Mouse (Mus musculus) splenic B cell, adult 2 months (primary cell): ENCODE data around the gene Prr5l.
"Not testable (repeated sequence)": the region's sequence is repeated elsewhere in the genome, so short reads cannot be mapped to it uniquely, and the experiment has no call there.

Source experiments
- DNase-seq: peaks from one replicate; pipeline ENCODE4 v3.0.0-alpha.2; 2011; ENCODE audit warnings: low read depth, low spot score
- H3K27me3 ChIP-seq: 2 replicates; pipeline ENCODE4 v1.6.1; 2012; ENCODE audit warnings: mild to moderate bottlenecking, low read length, moderate library complexity, mixed read lengths; ENCODE audit not compliant: control insufficient read depth, poor library complexity, insufficient read depth, severe bottlenecking
- H3K36me3 ChIP-seq: 2 replicates; pipeline ENCODE4 v1.6.1; 2012; ENCODE audit warnings: mild to moderate bottlenecking, low read length, moderate library complexity, mixed read lengths; ENCODE audit not compliant: control insufficient read depth, poor library complexity, insufficient read depth, severe bottlenecking

Prr5l gene

DNA sequence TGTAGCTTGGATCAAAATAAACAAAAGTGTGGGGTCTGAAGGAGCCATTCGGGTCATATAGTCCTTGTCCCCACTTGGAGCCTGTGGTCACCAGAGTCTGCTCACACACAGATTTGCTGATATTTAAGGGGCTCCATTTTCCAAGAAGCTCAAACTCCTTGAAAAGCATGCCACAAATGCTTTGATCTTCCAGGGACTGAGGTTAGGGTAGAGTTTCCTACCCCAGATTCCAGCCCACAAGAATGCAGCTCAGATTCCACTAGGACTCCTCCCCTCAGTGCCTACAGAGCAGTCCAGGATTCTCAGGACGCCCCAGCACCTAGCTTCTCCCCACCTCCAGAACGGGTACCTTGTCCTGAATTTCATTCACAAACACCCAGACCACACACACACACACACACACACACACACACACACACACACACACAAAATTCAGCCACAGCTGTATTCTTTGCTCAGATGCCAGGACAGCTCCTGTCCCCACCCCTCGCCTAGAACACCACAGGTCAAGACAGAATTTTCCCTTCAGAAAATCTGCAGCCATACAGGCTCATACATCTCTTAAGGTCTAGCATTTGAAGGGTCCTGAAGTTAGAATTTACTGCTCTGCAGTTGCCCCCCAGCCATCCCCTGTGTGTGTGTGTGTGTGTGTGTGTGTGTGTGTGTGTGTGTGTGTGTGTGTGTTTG, 131.4 kb downstream of the Prr5l start:
- H3K27me3 ChIP-seq = no peaks in the 10 kb centered on the region
- no peak for DNase-seq
- H3K36me3 ChIP-seq = no peaks in the 10 kb centered on the region

DNA sequence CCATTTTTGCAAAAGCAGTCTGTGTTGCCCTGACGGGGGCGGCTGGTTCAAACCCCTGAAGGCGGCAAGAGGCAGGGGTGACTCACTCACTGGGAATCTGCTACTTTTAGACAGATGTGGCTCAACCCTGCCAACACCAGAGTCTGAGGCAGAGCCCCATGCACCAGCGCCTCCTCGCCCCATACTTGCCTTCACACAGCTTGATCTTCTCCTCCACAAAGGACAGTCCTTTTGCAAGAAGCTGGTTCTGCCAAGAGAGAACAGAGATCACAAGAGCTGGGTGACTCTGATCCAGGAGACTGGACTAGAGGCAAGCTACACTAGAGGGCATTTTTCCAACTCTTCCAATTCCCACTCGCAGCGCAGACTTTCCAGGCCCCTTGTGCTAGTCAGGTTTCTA, 136.3 kb downstream of the Prr5l start:
- H3K36me3 ChIP-seq = no peaks in the 10 kb centered on the region
- H3K27me3 ChIP-seq = no peaks in the 10 kb centered on the region
- no peak for DNase-seq

DNA sequence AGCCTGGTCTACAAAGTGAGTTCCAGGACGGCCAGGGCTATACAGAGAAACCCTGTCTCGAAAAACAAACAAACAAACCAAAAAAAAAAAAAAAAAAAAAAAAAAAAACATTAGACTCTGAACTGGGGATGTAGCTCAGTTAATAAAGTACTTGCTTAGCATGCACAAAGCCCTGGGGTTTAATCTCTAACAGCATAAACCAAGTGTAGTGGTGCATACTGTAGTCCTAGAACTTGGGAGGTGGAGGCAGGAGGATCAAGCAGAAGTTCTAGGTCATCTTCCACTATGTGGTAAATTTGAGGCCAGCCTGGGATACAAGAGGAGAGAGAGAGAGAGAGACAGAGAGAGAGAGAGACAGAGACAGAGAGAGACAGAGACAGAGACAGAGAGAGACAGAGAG, 137.2 kb downstream of the Prr5l start:
- H3K36me3 ChIP-seq, DNase-seq, H3K27me3 ChIP-seq: not testable (repeated sequence)

DNA sequence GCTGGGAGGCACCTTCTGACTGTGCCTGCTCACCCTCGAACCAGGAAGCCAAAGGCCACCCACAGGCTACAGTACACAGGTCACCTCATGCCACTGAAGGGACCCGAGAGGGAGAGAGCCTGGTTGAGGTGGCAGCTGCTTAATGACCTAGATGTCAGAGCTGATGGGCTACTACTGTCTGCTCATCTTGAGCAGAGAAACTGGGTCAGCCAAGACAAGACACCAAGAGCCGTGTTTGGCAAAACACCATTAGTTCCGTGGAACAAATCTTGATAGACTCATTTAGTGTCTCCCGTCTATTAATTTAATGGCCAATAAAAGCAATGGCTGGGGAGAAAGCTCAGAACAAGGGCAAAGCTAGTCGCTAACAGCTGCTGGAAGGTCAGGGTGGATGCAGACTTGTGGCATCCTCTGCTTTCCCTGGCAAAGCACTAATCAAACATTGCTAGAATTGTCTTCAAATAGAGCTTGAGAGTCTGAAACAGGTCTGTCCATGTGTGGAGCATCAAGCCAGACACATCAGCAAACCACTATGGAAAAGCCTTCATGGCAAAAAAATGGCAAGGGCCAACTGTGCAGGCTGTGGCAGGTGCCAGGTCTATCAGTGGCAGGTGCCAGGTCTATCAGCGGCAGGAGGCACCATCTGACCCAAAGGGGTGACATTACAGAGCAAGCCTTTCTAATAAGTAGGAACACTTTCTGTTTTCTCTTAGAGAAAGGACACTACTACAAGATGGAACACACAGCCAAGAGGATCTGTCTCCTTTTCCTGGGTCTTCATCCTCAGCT, 140.6 kb downstream of the Prr5l start:
- Histone ChIP-seq H3K27me3 (no peaks in the 10 kb centered on the region), H3K36me3 (no peaks in the 10 kb centered on the region)
- no peak for DNase-seq

DNA sequence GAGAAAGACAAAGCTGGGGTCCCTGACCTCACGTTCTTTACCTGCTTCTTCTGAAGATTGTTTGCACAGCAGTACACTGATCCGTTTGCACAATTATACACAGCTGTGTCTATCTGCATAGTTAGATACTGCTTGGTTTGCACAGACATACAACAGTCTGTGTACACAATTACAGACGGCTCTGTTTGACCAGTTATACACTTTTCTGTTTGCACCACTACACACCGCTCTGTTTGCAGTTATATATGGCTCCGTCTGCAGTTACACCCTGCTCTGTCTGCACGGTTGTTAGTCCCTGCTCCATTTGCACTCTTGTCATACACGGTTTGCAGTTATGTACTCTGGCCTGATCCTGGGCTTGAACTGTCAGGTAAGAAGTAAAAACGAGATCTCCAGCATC, 141.2 kb downstream of the Prr5l start:
- DNase-seq = no peak
- no peaks in the 10 kb centered on the region for H3K36me3 ChIP-seq

DNA sequence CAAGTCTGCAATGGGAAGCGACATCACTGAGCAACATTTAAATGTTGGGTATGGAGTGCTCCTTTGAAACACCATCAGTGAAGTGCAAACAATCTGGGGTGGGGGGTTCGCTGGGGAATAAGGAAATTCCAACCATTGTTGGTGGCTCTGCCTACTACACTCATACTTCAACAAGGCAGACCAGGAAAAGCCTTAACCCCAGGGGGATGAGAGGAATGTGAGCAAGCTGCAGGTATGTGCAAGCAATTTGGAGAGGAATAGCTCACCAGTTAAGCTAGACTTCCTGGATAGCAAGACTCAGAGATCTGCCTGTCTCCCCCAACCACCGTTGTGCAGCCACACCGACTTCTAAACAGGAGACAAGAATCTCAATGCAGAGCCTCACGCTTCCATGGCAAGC, 142.9 kb downstream of the Prr5l start:
- DNase-seq = no peak
- Histone ChIP-seq H3K27me3 (no peaks in the 10 kb centered on the region), H3K36me3 (no peaks in the 10 kb centered on the region)

More for the DNA sequence above, 141.2 kb downstream of the Prr5l start:
- H3K27me3 ChIP-seq = no peaks in the 10 kb centered on the region

DNA sequence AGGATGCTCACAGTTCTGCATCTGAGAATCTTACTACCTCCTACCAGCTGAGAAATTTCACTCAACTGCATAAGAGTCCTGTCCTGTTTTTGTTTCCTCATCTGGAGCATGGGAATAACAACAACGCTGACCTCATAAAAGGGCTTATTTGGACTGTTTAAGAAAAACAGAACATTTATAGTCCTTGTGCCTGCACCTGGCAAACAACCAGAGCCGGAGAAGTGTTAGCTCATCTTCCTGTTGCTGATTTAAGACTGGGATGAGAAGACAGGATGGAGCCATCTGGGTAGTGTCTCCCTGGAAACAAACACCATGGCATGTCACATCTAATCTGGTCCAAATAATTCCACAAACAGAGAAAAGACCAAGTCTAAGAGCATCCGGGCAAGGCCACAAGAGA, 149.3 kb downstream of the Prr5l start:
- H3K27me3 ChIP-seq = no peaks in the 10 kb centered on the region
- DNase-seq = no peak
- no peaks in the 10 kb centered on the region for H3K36me3 ChIP-seq

DNA sequence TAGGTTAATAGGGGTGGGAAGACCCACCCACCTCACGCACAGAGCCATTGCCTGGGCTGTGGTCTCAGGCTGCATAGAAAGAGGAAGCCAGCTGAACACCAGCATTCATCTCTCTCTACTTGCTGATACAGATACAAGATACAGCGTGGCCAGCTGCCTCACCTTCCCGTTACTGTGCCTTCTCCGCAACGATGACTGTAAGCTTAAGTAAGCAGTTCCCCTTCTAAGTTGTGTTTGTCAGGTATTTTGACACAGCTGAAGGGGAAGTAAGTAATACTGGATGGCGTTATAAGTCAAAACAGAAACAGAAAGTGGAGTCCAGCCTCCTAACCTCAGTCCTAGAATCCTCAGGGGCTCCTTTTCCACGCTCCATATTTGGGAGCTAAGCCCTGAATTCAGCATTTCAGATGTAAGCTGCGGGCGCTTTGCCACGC, 150.0 kb downstream of the Prr5l start:
- no peaks in the 10 kb centered on the region for H3K27me3 ChIP-seq
- DNase-seq = peak; percentile 89
- H3K36me3 ChIP-seq = no peaks in the 10 kb centered on the region

DNA sequence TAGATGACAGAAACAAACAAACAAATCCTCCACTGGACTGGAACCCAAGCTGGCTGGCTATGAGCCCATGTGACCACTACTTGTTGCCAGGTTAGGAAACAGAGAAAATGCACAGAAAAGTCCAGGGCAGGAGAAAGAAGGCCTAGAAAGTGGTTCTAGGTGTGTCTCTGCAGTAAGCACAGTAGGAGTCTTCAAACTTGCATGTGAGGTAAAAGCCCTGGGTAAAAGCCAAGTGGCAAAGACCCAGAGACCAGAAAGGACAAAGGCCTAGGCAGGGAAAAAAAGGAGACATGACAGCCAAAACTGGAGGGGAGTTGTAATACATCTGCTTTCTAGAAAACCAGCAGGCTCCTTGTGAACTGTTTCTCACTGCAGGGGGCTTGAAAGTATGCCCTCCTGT, 151.9 kb downstream of the Prr5l start:
- DNase-seq = no peak
- Histone ChIP-seq H3K27me3 (no peaks in the 10 kb centered on the region), H3K36me3 (no peaks in the 10 kb centered on the region)

DNA sequence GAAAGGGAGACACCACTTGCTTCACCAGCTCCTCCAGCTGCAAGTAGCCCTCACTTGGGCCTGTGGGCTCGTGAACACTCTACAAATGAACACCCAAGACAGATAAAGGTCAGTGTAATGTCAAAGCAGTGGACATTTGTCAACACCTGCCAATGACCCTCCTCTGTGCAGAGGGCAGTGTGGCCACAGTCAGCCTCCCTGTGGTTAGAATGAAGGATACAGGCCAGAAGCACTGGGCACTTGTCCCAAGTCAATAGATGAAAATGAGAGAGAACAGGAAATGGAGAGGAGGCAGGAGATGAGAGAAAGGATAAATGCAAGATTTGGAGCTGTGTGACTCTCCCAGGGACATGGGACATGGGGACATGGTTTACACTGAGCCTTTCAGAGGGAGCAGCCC, 153.4 kb downstream of the Prr5l start:
- H3K36me3 ChIP-seq = no peaks in the 10 kb centered on the region
- no peak for DNase-seq
- no peaks in the 10 kb centered on the region for H3K27me3 ChIP-seq

DNA sequence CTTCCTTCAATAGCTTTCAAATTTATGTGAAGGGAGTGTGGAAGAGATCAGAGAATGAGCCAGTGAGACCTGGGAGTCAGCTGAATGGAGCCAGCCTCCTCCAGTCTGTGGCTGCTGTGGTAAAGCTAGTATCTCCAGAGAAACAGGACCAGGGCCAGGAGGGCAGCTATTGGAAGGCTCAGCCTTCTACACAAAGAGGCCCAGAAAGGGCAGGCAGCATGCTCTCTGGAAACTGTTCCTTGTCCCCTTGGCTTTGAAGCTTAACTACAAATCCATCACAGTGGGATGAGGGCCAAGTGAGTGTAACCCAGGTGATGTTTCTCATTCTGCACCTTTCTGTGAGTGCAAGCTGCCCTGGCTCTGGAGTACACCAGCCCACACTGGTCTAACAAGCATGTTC, 155.0 kb downstream of the Prr5l start:
- no peaks in the 10 kb centered on the region for H3K36me3 ChIP-seq
- no peaks in the 10 kb centered on the region for H3K27me3 ChIP-seq
- DNase-seq = no peak

DNA sequence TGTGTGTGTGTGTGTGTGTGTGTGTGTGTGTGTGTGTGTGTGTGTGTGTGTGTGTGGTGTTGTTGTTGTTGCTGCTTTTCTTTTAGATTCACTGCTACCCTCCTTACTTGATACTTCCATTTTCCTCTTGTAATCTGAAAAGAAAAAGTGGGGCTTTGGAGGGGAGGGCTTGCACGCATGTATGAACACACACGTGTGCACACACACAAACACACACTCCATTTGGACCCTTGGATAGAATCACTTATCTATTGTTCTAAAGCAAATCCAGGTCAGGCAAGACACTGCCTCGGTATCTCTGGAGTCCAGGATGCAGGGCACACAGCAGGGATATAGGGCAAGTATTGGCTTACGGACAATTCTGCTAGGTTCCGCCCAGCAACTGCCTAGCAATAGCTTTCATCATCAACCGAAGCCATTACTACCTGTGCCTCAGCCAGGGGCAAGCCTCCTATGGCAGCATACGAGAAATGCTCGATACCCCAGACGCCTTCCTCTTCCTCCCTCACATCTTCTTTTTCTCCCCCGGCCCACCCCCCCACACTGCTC, 159.4 kb downstream of the Prr5l start:
- H3K27me3 ChIP-seq = no peaks in the 10 kb centered on the region; the same call in 1 of the 2 replicates
- no peak for DNase-seq

DNA sequence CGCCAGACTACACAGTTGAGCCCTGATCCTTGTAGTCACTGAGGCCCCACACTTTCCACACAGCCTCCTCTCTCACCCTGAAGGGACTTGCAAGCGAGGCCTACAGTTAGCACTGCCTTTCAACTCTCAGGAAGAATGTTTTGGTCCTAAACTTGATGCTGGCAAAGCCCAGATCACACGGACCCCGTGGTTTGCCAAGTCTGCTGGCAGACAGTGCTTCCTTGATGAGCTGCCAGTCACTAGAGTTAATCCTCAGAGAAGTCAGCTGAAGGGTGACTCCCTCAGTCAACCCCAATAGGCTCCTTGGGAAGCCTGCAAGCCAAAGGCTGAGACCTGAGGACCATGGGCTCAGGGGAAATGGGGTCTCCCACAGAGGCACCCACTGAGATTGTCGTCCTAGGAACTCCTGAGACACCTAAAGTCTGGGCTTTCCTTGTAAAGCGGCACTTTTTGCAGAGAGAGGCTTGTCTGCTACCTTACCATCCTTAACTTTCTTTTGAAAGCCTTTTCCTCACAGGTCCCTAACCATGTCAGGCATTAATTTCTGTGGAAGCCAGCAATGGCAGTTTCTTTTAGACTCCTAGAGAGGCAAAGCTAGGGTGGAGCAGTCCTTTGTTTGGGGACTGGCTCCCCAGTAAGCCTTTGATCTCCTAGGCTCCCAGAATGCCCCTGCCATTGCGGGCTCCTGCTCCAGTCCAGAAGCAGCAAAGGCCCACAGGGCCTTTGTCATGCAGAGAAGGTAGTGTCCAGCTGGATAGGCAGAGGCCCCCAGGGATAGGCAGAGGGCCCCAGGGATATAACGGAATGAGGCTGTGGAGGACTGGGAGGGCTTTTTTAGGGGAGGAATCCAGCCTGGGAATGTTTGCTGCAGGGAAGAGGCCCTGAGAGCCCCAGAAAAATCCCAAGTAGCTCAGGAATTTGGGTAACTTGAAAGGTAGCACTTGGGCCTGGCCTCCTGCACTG, 160.2 kb downstream of the Prr5l start:
- H3K36me3 ChIP-seq = no peaks in the 10 kb centered on the region
- no peak for DNase-seq
- no peaks in the 10 kb centered on the region; the same call in 1 of the 2 replicates for H3K27me3 ChIP-seq

More for the DNA sequence above, 159.4 kb downstream of the Prr5l start:
- H3K36me3 ChIP-seq = no peaks in the 10 kb centered on the region

DNA sequence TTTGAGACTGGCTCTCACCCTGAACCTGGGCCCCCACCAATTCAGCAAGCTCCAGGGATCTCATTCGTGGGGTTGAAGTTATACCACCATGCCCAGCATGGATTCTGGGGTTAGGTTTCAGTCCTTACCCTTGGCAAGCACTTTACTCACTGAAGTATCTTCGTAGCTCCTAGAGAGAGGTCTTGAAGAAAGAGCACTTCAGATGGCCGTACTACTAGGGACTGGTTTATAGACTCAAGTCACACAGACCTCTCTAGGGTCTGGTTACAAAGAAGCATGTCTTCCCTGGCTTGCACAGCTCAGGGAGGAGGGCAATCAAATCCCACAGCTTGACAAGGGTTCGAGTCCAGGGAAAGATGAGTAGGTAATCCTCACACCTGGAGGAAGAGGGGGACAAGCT, 161.0 kb downstream of the Prr5l start:
- Histone ChIP-seq H3K27me3 (no peaks in the 10 kb centered on the region; the same call in 1 of the 2 replicates), H3K36me3 (no peaks in the 10 kb centered on the region)
- DNase-seq = no peak
